Mouse (Mus musculus) brain, embryonic 14.5 days (tissue): Measurements from ENCODE around the gene Xrra1. TPM values are rescaled to one million over a fixed set of nuclear protein-coding genes. Genes with fewer than 3 reads are reported as not detected.

Experiments used
- DNase-seq: peaks from one replicate; pipeline ENCODE4 v3.0.0-alpha.2; 2011; ENCODE audit warnings: low read depth
- CTCF ChIP-seq: fragments of 200-500 bp; IDR thresholded peaks from 2 replicates; pipeline ENCODE4 v1.5.1; 2012; ENCODE audit warnings: inconsistent platforms, mild to moderate bottlenecking, moderate library complexity, borderline replicate concordance; ENCODE audit not compliant: insufficient read depth, insufficient read length; ENCODE audit errors: extremely low read depth
- POLR2A ChIP-seq: fragments of 200-500 bp; IDR thresholded peaks from 2 replicates; pipeline ENCODE4 v1.6.1; 2012; ENCODE audit warnings: mild to moderate bottlenecking, inconsistent platforms, borderline replicate concordance; ENCODE audit not compliant: poor library complexity, insufficient read depth, insufficient read length, severe bottlenecking; ENCODE audit errors: extremely low read depth
- polyA plus RNA-seq: library from polyadenylated mRNA; depleted of rRNA; stranded (reverse); fragments of >200 nt; gene quantifications from 2 replicates; pipeline ENCODE4 v1.2.3, GENCODE M21; 2012

Gene Xrra1
- polyA plus RNA-seq, 1 experiment = 0.55 TPM

- DNase-seq = no peak
Observed at GRCm38 (mm10) chr7:99854311-99854710, 4.6 kb upstream of the Xrra1 start.

GRCm38 (mm10) chr7:99856266-99856861, 2.6 kb upstream of the Xrra1 start:
- DNase-seq = no peak
- TF ChIP-seq POLR2A = no peak
- no peak for TF ChIP-seq CTCF

More at GRCm38 (mm10) chr7:99854311-99854710, 4.6 kb upstream of the Xrra1 start:
- TF ChIP-seq POLR2A (no peak), CTCF (no peak; the same call in 1 of the 2 replicates)

DNA sequence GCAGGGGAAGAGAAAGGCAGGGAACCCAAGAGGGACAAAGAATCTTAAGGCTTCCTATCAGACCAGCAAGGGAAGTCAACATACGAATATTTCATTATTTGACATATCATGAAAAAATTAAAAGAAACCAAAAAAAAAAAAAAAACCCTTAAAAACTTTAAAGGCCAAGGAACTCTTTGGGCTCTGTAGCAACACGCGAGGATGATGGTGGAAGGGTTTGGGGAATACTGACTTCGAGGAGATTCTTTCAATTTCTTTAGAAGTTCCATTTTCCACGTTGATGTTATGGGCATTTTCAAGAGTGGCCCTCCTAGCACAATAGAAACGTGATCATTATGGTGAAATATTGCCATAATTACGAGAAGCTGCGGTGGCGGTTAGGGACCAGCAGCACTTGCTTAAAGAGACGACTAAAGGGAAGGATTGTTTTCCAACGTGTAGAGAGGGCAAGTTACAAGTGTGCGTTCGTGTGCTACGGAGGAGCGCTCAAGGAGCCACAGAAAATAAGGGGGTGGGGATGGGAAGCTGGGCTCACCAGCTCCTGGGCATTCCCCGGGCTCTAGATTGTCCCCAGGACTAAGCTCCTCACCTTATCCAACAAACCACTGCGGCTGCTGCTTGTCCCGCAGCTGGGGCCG, 622 bp upstream of the Xrra1 start:
- DNase-seq = no peak

GRCm38 (mm10) chr7:99863362-99863761, 4.4 kb downstream of the Xrra1 start, which contains the start of gene Spcs2:
Gene Spcs2, minus strand, starts transcription at chr7:99863462.
- DNase-seq = no peak
- TF ChIP-seq POLR2A = no peak
- TF ChIP-seq CTCF = no peak

More for the DNA sequence above, 622 bp upstream of the Xrra1 start:
- TF ChIP-seq POLR2A (no peak), CTCF (no peak)

GRCm38 (mm10) chr7:99864241-99865028, 5.5 kb downstream of the Xrra1 start:
- TF ChIP-seq POLR2A (no peak), CTCF (no peak)
- peak; percentile 48 for DNase-seq

DNA sequence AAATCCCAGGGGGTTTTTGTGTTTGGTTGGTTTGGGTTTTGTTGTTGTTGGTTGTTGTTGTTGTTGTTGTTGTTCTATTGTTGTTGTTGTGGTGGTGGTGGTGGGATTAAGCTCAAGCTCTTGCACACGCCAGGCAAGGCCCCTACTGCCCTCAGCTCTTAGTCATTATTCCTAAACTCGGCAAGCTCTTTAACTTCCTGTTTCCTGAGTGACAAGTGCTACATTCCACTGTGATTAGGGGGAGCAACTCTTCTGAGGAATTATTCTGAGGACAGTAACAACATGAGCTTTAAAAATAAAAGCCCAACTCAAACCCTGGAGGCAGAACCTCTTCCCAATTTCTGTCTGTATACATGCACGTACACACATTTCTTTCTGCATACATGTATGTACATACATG, 6.3 kb downstream of the Xrra1 start:
- TF ChIP-seq CTCF = no peak
- no peak for TF ChIP-seq POLR2A
- DNase-seq = no peak

- DNase-seq = no peak
- no peak for TF ChIP-seq CTCF
- TF ChIP-seq POLR2A = no peak
Observed at GRCm38 (mm10) chr7:99869296-99869695, 10.4 kb downstream of the Xrra1 start.

DNA sequence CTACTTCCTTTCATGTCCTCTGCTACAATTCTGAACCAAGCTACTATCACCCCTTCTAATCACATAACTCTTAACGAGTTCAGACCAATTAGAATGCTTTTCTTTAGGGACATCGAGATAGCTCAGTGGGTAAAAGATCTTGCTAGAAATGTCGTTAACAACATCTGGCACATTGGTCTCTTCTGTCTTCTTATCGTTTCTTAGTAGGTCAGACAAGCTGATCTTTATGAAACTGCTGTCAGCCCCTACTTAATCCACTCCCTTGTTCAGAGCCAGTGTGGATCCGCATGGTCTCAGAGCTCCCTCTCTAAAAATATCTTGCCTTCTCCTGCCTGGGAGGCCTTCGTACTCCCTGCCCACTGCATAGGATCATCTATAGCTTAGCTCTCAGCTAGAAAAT, 15.0 kb downstream of the Xrra1 start:
- no peak for DNase-seq
- TF ChIP-seq POLR2A (no peak), CTCF (no peak)

- no peak for DNase-seq
- TF ChIP-seq CTCF (no peak), POLR2A (no peak)
Observed at GRCm38 (mm10) chr7:99875891-99876290, 17.0 kb downstream of the Xrra1 start.

- DNase-seq = peak; percentile 92
- TF ChIP-seq POLR2A = no peak
- TF ChIP-seq CTCF = peak; percentile 96
Observed at GRCm38 (mm10) chr7:99876345-99876744, 17.4 kb downstream of the Xrra1 start.

DNA sequence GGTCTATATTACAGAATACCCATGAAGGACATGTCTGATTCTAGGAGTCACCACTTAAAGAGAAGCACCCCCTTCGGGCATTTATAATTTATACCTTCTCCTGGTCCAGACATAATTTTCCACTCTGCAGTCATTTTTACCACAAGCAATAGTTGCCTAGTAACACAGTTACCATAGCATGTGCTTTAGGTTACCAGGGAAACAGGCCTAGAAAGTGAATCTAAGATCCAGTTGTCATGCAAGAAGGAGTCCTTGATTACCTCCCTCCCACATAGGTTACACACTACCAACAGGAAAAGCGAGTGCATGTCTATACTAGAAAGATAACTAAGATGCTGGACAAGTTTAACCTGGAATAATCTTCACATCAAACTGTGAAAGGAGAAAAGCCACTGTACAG, 19.3 kb downstream of the Xrra1 start:
- TF ChIP-seq CTCF (no peak), POLR2A (no peak)
- DNase-seq = peak; percentile 72
